Mouse (Mus musculus): ENCODE results near the gene Coq4. TPM values are rescaled to one million over a fixed set of nuclear protein-coding genes. Genes with fewer than 3 reads are reported as not detected.

Coq4 gene
- 60.0 and 64.5 TPM in 2 replicates for polyA plus RNA-seq (2015; fragmentation: Nextera tagmentation; extraction: Ambion mirVana)

GRCm38 (mm10) chr2:29787104-29787917, at the start of gene Coq4:
TSS of gene Coq4 (plus strand) at chr2:29787493.
- Histone ChIP-seq H3K4me2 (ENCODE audit: low read depth, low read length) (peak within 1 kb of the TSS; percentile 87), H3K4me3 (ENCODE audit: low read length) (peak within 1 kb of the TSS; percentile 85), H3K9ac (ENCODE audit: low read depth, low read length) (peak within 1 kb of the TSS; percentile 82), H3K36me3 (ENCODE audit: control insufficient read depth, insufficient read depth, low read length) (peaks cover 25% of the 10 kb centered on the region), H3K27me3 (replicated peaks; ENCODE audit: control insufficient read depth, insufficient read depth, low read length) (no peaks in the 10 kb centered on the region), H3K27ac (ENCODE audit: low read length) (peak within 1 kb of the TSS; percentile 84), H3K4me1 (ENCODE audit: control insufficient read depth, insufficient read depth, low read length) (peaks cover 13% of the 10 kb centered on the region), H3K9me3 (ENCODE audit: control insufficient read depth, low read length) (no peaks in the 10 kb centered on the region)
- 1% methylated on average over 31 of the region's 31 CpGs for WGBS
- ATAC-seq, result peak; percentile 83

- no peak overlapping the region for H3K9ac ChIP-seq (ENCODE audit: low read depth, low read length)
- peak overlapping the region; percentile 24; the same call in 1 of the 2 replicates for H3K27ac ChIP-seq (ENCODE audit: low read length)
- H3K27me3 ChIP-seq (replicated peaks; ENCODE audit: control insufficient read depth, insufficient read depth, low read length), result no peaks in the 10 kb centered on the region
- peaks cover 11% of the 10 kb centered on the region for H3K36me3 ChIP-seq (ENCODE audit: control insufficient read depth, insufficient read depth, low read length)
- peaks cover under 1% of the 10 kb centered on the region; the same call in 1 of the 2 replicates for H3K4me1 ChIP-seq (ENCODE audit: control insufficient read depth, insufficient read depth, low read length)
- no peaks in the 10 kb centered on the region for H3K9me3 ChIP-seq (ENCODE audit: control insufficient read depth, low read length)
- no peak for ATAC-seq
- 45% methylated on average over 4 of the region's 4 CpGs for WGBS
- no peak overlapping the region for H3K4me2 ChIP-seq (ENCODE audit: low read depth, low read length)
- H3K4me3 ChIP-seq (ENCODE audit: low read length), result no peak overlapping the region
These were observed 48.5 kb upstream of the Coq4 start for GRCm38 (mm10) chr2:29738799-29739198.

- no peak for ATAC-seq
- Histone ChIP-seq H3K4me2 (ENCODE audit: low read depth, low read length) (no peak overlapping the region), H3K4me1 (ENCODE audit: control insufficient read depth, insufficient read depth, low read length) (peaks cover 6% of the 10 kb centered on the region), H3K9ac (ENCODE audit: low read depth, low read length) (no peak overlapping the region), H3K4me3 (ENCODE audit: low read length) (no peak overlapping the region), H3K9me3 (ENCODE audit: control insufficient read depth, low read length) (no peaks in the 10 kb centered on the region), H3K36me3 (ENCODE audit: control insufficient read depth, insufficient read depth, low read length) (peaks cover 6% of the 10 kb centered on the region), H3K27me3 (replicated peaks; ENCODE audit: control insufficient read depth, insufficient read depth, low read length) (no peaks in the 10 kb centered on the region), H3K27ac (ENCODE audit: low read length) (peak overlapping the region; percentile 24; the same call in 1 of the 2 replicates)
- WGBS, result 55% methylated on average over 5 of the region's 5 CpGs
These were observed 47.9 kb upstream of the Coq4 start for GRCm38 (mm10) chr2:29739368-29739767.

GRCm38 (mm10) chr2:29741207-29741606, 46.1 kb upstream of the Coq4 start:
- peaks cover 6% of the 10 kb centered on the region for H3K4me1 ChIP-seq (ENCODE audit: control insufficient read depth, insufficient read depth, low read length)
- no peaks in the 10 kb centered on the region for H3K27me3 ChIP-seq (replicated peaks; ENCODE audit: control insufficient read depth, insufficient read depth, low read length)
- no peak overlapping the region for H3K4me3 ChIP-seq (ENCODE audit: low read length)
- H3K36me3 ChIP-seq (ENCODE audit: control insufficient read depth, insufficient read depth, low read length), result peaks cover under 1% of the 10 kb centered on the region
- no peak overlapping the region for H3K9ac ChIP-seq (ENCODE audit: low read depth, low read length)
- 94% methylated on average over 6 of the region's 6 CpGs for WGBS
- no peaks in the 10 kb centered on the region for H3K9me3 ChIP-seq (ENCODE audit: control insufficient read depth, low read length)
- H3K27ac ChIP-seq (ENCODE audit: low read length), result no peak overlapping the region
- no peak for ATAC-seq
- H3K4me2 ChIP-seq (ENCODE audit: low read depth, low read length), result no peak overlapping the region

- Histone ChIP-seq H3K4me1 (ENCODE audit: control insufficient read depth, insufficient read depth, low read length) (peaks cover 11% of the 10 kb centered on the region), H3K4me3 (ENCODE audit: low read length) (no peak overlapping the region), H3K27me3 (replicated peaks; ENCODE audit: control insufficient read depth, insufficient read depth, low read length) (peaks cover 6% of the 10 kb centered on the region), H3K27ac (ENCODE audit: low read length) (no peak overlapping the region; the same call in 1 of the 2 replicates), H3K36me3 (ENCODE audit: control insufficient read depth, insufficient read depth, low read length) (no peaks in the 10 kb centered on the region), H3K9ac (ENCODE audit: low read depth, low read length) (no peak overlapping the region), H3K4me2 (ENCODE audit: low read depth, low read length) (no peak overlapping the region), H3K9me3 (ENCODE audit: control insufficient read depth, low read length) (no peaks in the 10 kb centered on the region)
- peak; percentile 66 for ATAC-seq
- 58% methylated on average over 6 of the region's 6 CpGs for WGBS
These were observed 43.0 kb upstream of the Coq4 start for GRCm38 (mm10) chr2:29744256-29744655.

GRCm38 (mm10) chr2:29747188-29747782, 40.0 kb upstream of the Coq4 start:
- WGBS, result 29% methylated on average over 49 of the region's 50 CpGs
- ATAC-seq, result no peak
- Histone ChIP-seq H3K9me3 (ENCODE audit: control insufficient read depth, low read length) (no peaks in the 10 kb centered on the region), H3K27me3 (replicated peaks; ENCODE audit: control insufficient read depth, insufficient read depth, low read length) (peaks cover 17% of the 10 kb centered on the region), H3K4me1 (ENCODE audit: control insufficient read depth, insufficient read depth, low read length) (peaks cover 16% of the 10 kb centered on the region), H3K4me2 (ENCODE audit: low read depth, low read length) (peak overlapping the region; percentile 58), H3K9ac (ENCODE audit: low read depth, low read length) (peak overlapping the region; percentile 60), H3K36me3 (ENCODE audit: control insufficient read depth, insufficient read depth, low read length) (no peaks in the 10 kb centered on the region), H3K27ac (ENCODE audit: low read length) (no peak overlapping the region), H3K4me3 (ENCODE audit: low read length) (peak overlapping the region; percentile 36)

GRCm38 (mm10) chr2:29747852-29748251, 39.4 kb upstream of the Coq4 start:
- Histone ChIP-seq H3K9ac (ENCODE audit: low read depth, low read length) (no peak overlapping the region), H3K4me2 (ENCODE audit: low read depth, low read length) (no peak overlapping the region), H3K4me3 (ENCODE audit: low read length) (no peak overlapping the region), H3K27me3 (replicated peaks; ENCODE audit: control insufficient read depth, insufficient read depth, low read length) (peaks cover 17% of the 10 kb centered on the region), H3K27ac (ENCODE audit: low read length) (no peak overlapping the region), H3K9me3 (ENCODE audit: control insufficient read depth, low read length) (no peaks in the 10 kb centered on the region), H3K4me1 (ENCODE audit: control insufficient read depth, insufficient read depth, low read length) (peaks cover 16% of the 10 kb centered on the region), H3K36me3 (ENCODE audit: control insufficient read depth, insufficient read depth, low read length) (no peaks in the 10 kb centered on the region)
- no peak for ATAC-seq
- WGBS, result 62% methylated on average over 5 of the region's 5 CpGs

- Histone ChIP-seq H3K9ac (ENCODE audit: low read depth, low read length) (no peak overlapping the region), H3K4me3 (ENCODE audit: low read length) (no peak overlapping the region), H3K9me3 (ENCODE audit: control insufficient read depth, low read length) (no peaks in the 10 kb centered on the region), H3K4me1 (ENCODE audit: control insufficient read depth, insufficient read depth, low read length) (peaks cover 16% of the 10 kb centered on the region), H3K27ac (ENCODE audit: low read length) (no peak overlapping the region), H3K36me3 (ENCODE audit: control insufficient read depth, insufficient read depth, low read length) (no peaks in the 10 kb centered on the region), H3K4me2 (ENCODE audit: low read depth, low read length) (no peak overlapping the region), H3K27me3 (replicated peaks; ENCODE audit: control insufficient read depth, insufficient read depth, low read length) (peaks cover 17% of the 10 kb centered on the region)
- no peak for ATAC-seq
- 81% methylated on average over 4 of the region's 4 CpGs for WGBS
These were observed 38.8 kb upstream of the Coq4 start for GRCm38 (mm10) chr2:29748499-29748898.

GRCm38 (mm10) chr2:29751497-29751896, 35.8 kb upstream of the Coq4 start, which contains the start of gene Gm13420:
TSS of gene Gm13420 (minus strand) at chr2:29751685.
- H3K9me3 ChIP-seq (ENCODE audit: control insufficient read depth, low read length), result no peaks in the 10 kb centered on the region
- peak within 1 kb of the TSS; percentile 71 for H3K4me2 ChIP-seq (ENCODE audit: low read depth, low read length)
- peaks cover 17% of the 10 kb centered on the region for H3K27me3 ChIP-seq (replicated peaks; ENCODE audit: control insufficient read depth, insufficient read depth, low read length)
- peak within 1 kb of the TSS; percentile 41 for H3K9ac ChIP-seq (ENCODE audit: low read depth, low read length)
- H3K36me3 ChIP-seq (ENCODE audit: control insufficient read depth, insufficient read depth, low read length), result no peaks in the 10 kb centered on the region
- no peak within 1 kb of the TSS for H3K27ac ChIP-seq (ENCODE audit: low read length)
- peak within 1 kb of the TSS; percentile 40 for H3K4me3 ChIP-seq (ENCODE audit: low read length)
- peaks cover 10% of the 10 kb centered on the region for H3K4me1 ChIP-seq (ENCODE audit: control insufficient read depth, insufficient read depth, low read length)
- 5% methylated on average over 28 of the region's 28 CpGs for WGBS
- peak; percentile 84 for ATAC-seq
